Mouse (Mus musculus) heart, embryonic 11.5 days (tissue): ENCODE measurements around the gene Fes. TPM values are rescaled to one million over a fixed set of nuclear protein-coding genes. Genes with fewer than 3 reads are reported as not detected.

Experiments
- ATAC-seq: fragments of 200-750 bp; cut with Nextera tagmentation; replicated peaks from 2 replicates; pipeline ENCODE4 v1.8.0; 2017; ENCODE audit warnings: moderate library complexity; ENCODE audit not compliant: insufficient number of reproducible peaks, low FRiP score, low TSS enrichment
- H3K27ac ChIP-seq: fragments of 300-500 bp; sonication (generic); 2 replicates; pipeline ENCODE4 v1.5.1; 2014; ENCODE audit warnings: mild to moderate bottlenecking, low read depth, low read length
- H3K27me3 ChIP-seq: fragments of 300-500 bp; sonication (generic); 2 replicates; pipeline ENCODE4 v1.6.1; 2014; ENCODE audit warnings: mild to moderate bottlenecking, low read length, mixed read lengths; ENCODE audit not compliant: control insufficient read depth, insufficient read depth
- H3K36me3 ChIP-seq: fragments of 300-500 bp; sonication (generic); 2 replicates; pipeline ENCODE4 v1.6.1; 2014; ENCODE audit warnings: mild to moderate bottlenecking, low read length, moderate library complexity, mixed read lengths; ENCODE audit not compliant: control insufficient read depth, insufficient read depth
- H3K4me1 ChIP-seq: fragments of 300-500 bp; sonication (generic); 2 replicates; pipeline ENCODE4 v1.6.1; 2014; ENCODE audit warnings: low read length; ENCODE audit not compliant: control insufficient read depth, insufficient read depth
- H3K4me2 ChIP-seq: fragments of 300-500 bp; sonication (generic); 2 replicates; pipeline ENCODE4 v1.6.1; 2014; ENCODE audit warnings: mild to moderate bottlenecking, moderate library complexity
- H3K4me3 ChIP-seq: fragments of 300-500 bp; sonication (generic); 2 replicates; pipeline ENCODE4 v1.5.1; 2014; ENCODE audit warnings: low read depth, low read length
- H3K9ac ChIP-seq: fragments of 300-500 bp; sonication (generic); 2 replicates; pipeline ENCODE4 v1.6.1; 2014; ENCODE audit warnings: mild to moderate bottlenecking, low read depth, low read length, moderate library complexity
- H3K9me3 ChIP-seq: fragments of 300-500 bp; sonication (generic); replicated peaks from 2 replicates; pipeline ENCODE4 v1.6.1; 2016; ENCODE audit warnings: low read length; ENCODE audit not compliant: control insufficient read depth
- WGBS: fragments of 180-500 bp; shearing (Covaris S2); extraction: QIAGEN DNeasy Blood & Tissue Kit; methylation state at CpG from one replicate; pipeline ENCODE4 v1.1.7; 2014; ENCODE audit not compliant: insufficient replicate concordance; 5-methylcytosine and 5-hydroxymethylcytosine counted together
- polyA plus RNA-seq: library from polyadenylated mRNA; unstranded; fragments of >200 nt; fragmentation: Nextera tagmentation; extraction: Ambion mirVana; gene quantifications from 2 replicates; pipeline ENCODE4 v1.2.1, GENCODE M21; 2014

The Fes gene
- polyA plus RNA-seq, 1 experiment from 2014 or later = 7.1 TPM

- ATAC-seq = no peak
- H3K9me3 ChIP-seq = no peaks in the 10 kb centered on the region
- no peak overlapping the region for H3K27ac ChIP-seq
- no peaks in the 10 kb centered on the region for H3K27me3 ChIP-seq
- H3K4me3 ChIP-seq = no peak overlapping the region
- H3K9ac ChIP-seq = no peak overlapping the region
- H3K4me2 ChIP-seq = no peak overlapping the region
- peaks cover 41% of the 10 kb centered on the region for H3K36me3 ChIP-seq
- H3K4me1 ChIP-seq = peaks cover 16% of the 10 kb centered on the region
- 91% methylated on average over 15 of the region's 15 CpGs for WGBS
These were observed 4.4 kb upstream of the Fes start for GRCm38 (mm10) chr7:80392119-80392518.

- Histone ChIP-seq H3K4me1 (peaks cover 24% of the 10 kb centered on the region), H3K9ac (peak overlapping the region; percentile 79), H3K4me3 (peak overlapping the region; percentile 43), H3K27ac (peak overlapping the region; percentile 76), H3K4me2 (peak overlapping the region; percentile 74), H3K9me3 (no peaks in the 10 kb centered on the region), H3K27me3 (peaks cover 5% of the 10 kb centered on the region; the same call in 1 of the 2 replicates), H3K36me3 (peaks cover 11% of the 10 kb centered on the region)
- 22% methylated on average over 17 of the region's 17 CpGs for WGBS
- no peak for ATAC-seq
These were observed 613 bp downstream of the Fes start for GRCm38 (mm10) chr7:80387033-80387632.

- Histone ChIP-seq H3K36me3 (peaks cover 8% of the 10 kb centered on the region), H3K27me3 (peaks cover 5% of the 10 kb centered on the region; the same call in 1 of the 2 replicates), H3K9me3 (no peaks in the 10 kb centered on the region), H3K4me3 (peak overlapping the region; percentile 43), H3K4me1 (peaks cover 24% of the 10 kb centered on the region), H3K4me2 (peak overlapping the region; percentile 74), H3K9ac (no peak overlapping the region; the same call in 1 of the 2 replicates), H3K27ac (peak overlapping the region; percentile 25; the same call in 1 of the 2 replicates)
- WGBS = 32% methylated on average over 18 of the region's 18 CpGs
- ATAC-seq = no peak
These were observed 1.4 kb downstream of the Fes start for GRCm38 (mm10) chr7:80386235-80386930.

GRCm38 (mm10) chr7:80382919-80383318 lies 4.8 kb downstream of the Fes start:
- ATAC-seq = no peak
- 65% methylated on average over 11 of the region's 11 CpGs for WGBS
- no peak overlapping the region for H3K27ac ChIP-seq

GRCm38 (mm10) chr7:80379531-80379930 lies 8.2 kb downstream of the Fes start:
- no peaks in the 10 kb centered on the region for H3K36me3 ChIP-seq
- peaks cover 6% of the 10 kb centered on the region; the same call in 1 of the 2 replicates for H3K4me1 ChIP-seq
- H3K4me3 ChIP-seq = no peak overlapping the region
- WGBS = 59% methylated on average over 13 of the region's 13 CpGs
- no peak overlapping the region for H3K4me2 ChIP-seq
- peaks cover 5% of the 10 kb centered on the region for H3K27me3 ChIP-seq
- no peak overlapping the region for H3K27ac ChIP-seq
- no peaks in the 10 kb centered on the region for H3K9me3 ChIP-seq
- no peak overlapping the region for H3K9ac ChIP-seq
- ATAC-seq = no peak

More at GRCm38 (mm10) chr7:80382919-80383318, 4.8 kb downstream of the Fes start:
- Histone ChIP-seq H3K9me3 (no peaks in the 10 kb centered on the region), H3K4me2 (no peak overlapping the region), H3K9ac (no peak overlapping the region), H3K4me1 (peaks cover 17% of the 10 kb centered on the region), H3K4me3 (no peak overlapping the region), H3K36me3 (no peaks in the 10 kb centered on the region), H3K27me3 (peaks cover 5% of the 10 kb centered on the region; the same call in 1 of the 2 replicates)

- Histone ChIP-seq H3K4me2 (no peak overlapping the region), H3K4me1 (peaks cover 6% of the 10 kb centered on the region; the same call in 1 of the 2 replicates), H3K9me3 (no peaks in the 10 kb centered on the region), H3K9ac (no peak overlapping the region), H3K27me3 (peaks cover 4% of the 10 kb centered on the region), H3K27ac (no peak overlapping the region), H3K36me3 (no peaks in the 10 kb centered on the region), H3K4me3 (no peak overlapping the region)
- ATAC-seq = no peak
- 31% methylated on average over 6 of the region's 6 CpGs for WGBS
These were observed 10.3 kb downstream of the Fes start for GRCm38 (mm10) chr7:80377471-80377870.

- Histone ChIP-seq H3K9ac (no peak overlapping the region), H3K4me1 (peaks cover 6% of the 10 kb centered on the region; the same call in 1 of the 2 replicates), H3K9me3 (no peaks in the 10 kb centered on the region), H3K27me3 (peaks cover 2% of the 10 kb centered on the region; the same call in 1 of the 2 replicates), H3K27ac (no peak overlapping the region), H3K4me2 (no peak overlapping the region), H3K36me3 (no peaks in the 10 kb centered on the region), H3K4me3 (no peak overlapping the region)
- ATAC-seq = no peak
- 80% methylated on average over 10 of the region's 10 CpGs for WGBS
These were observed 11.6 kb downstream of the Fes start for GRCm38 (mm10) chr7:80376192-80376591.

GRCm38 (mm10) chr7:80375376-80376039 lies 12.2 kb downstream of the Fes start:
- Histone ChIP-seq H3K4me2 (no peak overlapping the region), H3K9ac (no peak overlapping the region), H3K4me1 (peaks cover 6% of the 10 kb centered on the region; the same call in 1 of the 2 replicates), H3K27me3 (peaks cover 2% of the 10 kb centered on the region; the same call in 1 of the 2 replicates), H3K36me3 (no peaks in the 10 kb centered on the region), H3K4me3 (no peak overlapping the region; the same call in 1 of the 2 replicates), H3K9me3 (no peaks in the 10 kb centered on the region), H3K27ac (no peak overlapping the region)
- ATAC-seq = no peak
- 43% methylated on average over 9 of the region's 9 CpGs for WGBS
